Mouse (Mus musculus): ENCODE data around the gene Cd274.

GRCm38 (mm10) chr19:29400466-29400865 is 33.2 kb downstream of the Cd274 start:
- TF ChIP-seq GATA1 (IDR thresholded peaks at IDR 0.05; ENCODE audit: borderline replicate concordance, low read length) (no peak), FLI1 (IDR thresholded peaks at IDR 0.05; ENCODE audit: low read length) (no peak)
